Mouse (Mus musculus) v-Abl transformed pro-B cells (cell line): ENCODE data around the gene Nudt8.
"Not testable (repeated sequence)": the region's sequence is repeated elsewhere in the genome, so short reads cannot be mapped to it uniquely, and the experiment has no call there.

ENCODE experiments used
- in situ Hi-C, 2 experiments: fragments of 400-800 bp; cut with MboI; formaldehyde crosslinking; loops; one replicate each; pipeline ENCODE4 v1.15.1; 2025; ENCODE audit not compliant: unreplicated experiment in 2 of 2

Gene Nudt8

DNA sequence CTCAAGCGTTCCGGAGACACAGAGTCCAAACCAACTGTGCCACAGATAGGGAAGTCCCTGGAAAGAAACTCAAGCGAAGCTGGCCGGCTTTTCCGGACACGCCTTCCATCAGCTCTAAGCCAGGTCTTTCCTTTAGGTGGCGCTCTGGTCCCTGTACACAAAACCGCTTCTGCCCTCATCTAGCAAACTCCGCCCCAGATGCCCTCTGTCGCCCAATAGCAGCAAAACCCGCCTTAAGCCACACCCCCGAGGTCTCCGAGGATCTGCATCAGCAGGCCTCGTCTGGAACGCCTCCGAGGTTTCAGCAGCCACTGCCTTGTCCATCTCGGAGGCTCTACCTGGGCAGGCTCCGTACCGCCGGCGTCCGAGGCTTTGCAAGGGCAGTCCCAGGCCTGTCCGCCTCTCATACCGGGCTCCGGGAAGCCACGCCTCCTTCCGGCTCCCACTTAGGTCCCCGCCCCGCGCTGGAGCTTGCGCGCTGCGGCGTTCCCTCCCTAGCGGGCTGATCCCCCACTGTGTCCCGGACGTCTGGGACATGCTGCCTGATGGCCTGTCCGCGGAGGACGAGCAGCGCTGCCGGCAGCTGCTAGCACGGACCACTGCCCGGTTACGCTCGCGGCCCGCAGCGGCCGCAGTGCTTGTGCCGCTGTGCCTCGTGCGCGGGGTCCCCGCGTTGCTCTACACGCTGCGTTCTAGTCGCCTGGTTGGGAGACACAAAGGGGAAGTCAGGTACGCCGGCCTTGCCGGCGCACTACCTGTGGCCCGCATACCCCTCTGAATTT is at the start of gene Nudt8, which contains the start of gene Gm49405:
Nudt8 (plus strand) TSS at position 462 of the 782 bp plus-strand sequence.
Gm49405 (plus strand) TSS at position 508 of the 782 bp plus-strand sequence.
- in situ Hi-C loops, result loop anchor here in 1 of 2 experiments (5.0 kb wide), 1 partner anchor 42 kb away; no protein-coding TSS in a partner anchor

DNA sequence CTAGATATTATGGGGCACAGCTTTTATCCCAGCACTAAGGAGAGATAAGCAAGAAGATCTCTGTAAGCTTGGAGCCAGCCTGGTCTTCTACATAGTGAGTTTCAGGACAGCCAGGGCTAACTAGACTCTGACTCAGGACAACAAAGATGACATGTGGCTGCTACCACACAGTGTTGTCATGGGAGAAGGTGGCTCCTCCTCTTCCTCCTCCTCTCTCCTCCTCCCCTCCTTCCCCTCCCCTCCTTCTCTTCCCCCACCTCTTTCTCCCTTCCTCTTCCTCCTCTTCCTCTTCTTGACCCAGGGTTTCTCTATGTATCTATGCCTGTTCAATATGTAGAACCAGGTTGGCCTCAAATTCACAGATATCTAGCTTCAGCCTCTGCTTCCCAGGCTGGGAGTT is 48.9 kb upstream of the Nudt8 start:
- in situ Hi-C loops, result no loop called here

DNA sequence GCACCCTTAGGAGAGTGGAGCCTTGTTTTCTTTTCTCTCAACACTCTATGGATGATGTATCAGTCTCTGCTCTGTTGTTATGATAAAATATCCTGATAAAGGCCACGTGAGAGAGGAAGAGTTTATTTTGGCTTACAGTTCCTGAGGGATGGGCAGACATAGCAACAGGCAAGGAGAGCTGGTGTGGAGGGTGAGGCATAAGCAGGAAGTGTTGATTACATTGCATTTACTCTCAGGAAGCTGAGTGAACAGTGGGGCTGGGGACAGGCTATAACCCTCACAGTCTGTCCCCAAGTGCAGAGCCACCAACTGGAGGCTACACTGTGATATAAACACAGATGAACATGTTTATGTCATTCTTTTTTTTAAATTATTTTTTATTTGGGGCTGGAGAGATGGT is 48.3 kb upstream of the Nudt8 start:
- in situ Hi-C loops, result no loop called here

DNA sequence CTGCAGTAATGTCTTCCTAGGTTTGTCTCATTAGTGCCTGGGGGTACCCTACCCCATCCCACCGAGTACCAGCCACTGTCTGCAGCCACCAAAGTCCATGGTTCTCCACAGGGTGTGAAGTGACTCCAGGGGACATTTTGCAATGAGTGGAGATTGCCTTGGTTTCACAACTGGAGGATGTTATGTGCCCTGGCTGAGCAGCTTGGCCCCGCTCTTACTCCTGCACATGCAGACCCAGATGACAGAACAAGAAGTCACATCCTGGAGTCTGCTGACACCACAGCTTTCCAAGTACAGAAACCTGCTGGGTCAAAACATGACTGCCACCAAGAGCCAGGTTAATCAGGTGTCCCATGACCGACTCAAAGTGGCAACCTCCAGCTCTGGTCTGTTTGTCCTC is 45.3 kb upstream of the Nudt8 start:
- in situ Hi-C loops, result no loop called here

DNA sequence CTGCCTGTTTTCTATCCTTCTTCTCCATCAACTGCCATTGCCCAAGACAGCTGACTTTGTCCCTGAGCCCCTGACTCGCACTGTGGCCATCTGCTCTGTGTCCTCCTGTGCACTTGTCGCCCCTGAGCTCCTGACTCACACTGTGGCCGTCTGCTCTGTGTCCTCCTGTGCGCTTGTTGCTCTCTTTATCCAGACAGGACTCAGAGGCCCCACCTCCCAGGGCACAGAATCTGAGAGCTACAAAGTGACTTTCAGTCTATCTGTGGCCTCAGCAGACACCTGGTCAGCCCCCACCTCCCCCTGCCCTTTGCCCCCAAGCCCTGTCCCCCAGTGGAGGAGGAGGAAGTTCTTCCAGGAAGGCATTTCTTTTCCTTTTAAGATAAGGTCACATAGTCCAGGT is 44.6 kb upstream of the Nudt8 start:
- in situ Hi-C loops, result no loop called here

DNA sequence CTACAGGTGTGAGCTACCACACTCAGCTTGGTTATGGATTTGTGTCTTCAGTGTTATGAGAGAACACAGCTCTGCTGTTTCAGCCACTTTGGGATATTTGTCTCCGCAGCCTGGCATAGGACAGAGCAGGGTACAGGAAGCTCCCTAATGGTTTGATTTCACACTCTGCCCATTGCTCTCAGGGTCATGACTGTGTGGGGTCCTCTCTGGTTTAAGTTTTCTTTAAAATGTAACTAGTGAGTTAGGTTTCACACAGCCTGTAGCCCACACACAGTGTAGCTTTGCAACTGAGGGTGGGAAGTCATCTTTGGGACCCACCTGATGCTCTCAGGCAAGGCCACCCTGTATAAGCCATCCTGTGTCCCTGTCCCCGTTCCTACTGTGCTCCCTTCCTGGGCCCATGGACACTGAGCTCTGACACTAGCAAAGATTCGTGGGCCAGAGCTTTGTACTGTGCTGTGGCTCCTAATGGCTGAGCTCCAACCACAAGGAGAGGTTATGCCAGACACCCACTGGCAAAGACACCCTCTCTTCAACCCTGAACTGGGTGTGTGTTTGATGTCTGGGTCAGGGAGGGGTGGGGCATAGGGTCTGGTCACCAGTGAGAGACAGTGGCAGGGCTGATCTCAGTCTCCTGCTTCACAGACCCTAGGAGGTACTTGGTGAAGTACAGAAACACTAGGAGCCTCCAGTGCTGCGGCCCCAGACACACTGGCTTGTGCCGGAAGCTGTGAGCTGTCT is 42.9 kb upstream of the Nudt8 start:
- in situ Hi-C loops, result not testable (repeated sequence)

DNA sequence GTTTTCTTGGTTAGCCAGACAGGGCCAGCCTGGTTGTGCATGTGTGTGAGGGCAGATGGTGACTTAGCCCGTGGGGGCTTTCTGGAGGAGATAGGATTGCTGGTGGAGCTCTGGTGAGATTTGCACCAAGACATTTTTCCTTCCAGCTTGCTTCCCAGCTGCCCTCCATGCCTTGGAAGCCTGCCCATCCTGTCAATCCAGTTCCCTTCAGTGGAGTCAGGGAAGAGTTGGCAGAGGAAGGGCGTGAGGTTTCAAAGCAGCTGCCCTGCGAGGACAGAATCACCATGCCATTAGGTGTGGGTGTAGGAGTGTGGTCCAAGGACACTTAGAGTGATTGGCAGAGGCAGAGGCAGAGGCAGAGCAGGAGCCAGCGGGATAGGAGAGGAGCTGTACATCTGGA is 41.9 kb upstream of the Nudt8 start, which contains the start of gene Aldh3b3:
Aldh3b3 (plus strand) TSS at position 176 of the 400 bp plus-strand sequence.
- in situ Hi-C loops, result no loop called here

DNA sequence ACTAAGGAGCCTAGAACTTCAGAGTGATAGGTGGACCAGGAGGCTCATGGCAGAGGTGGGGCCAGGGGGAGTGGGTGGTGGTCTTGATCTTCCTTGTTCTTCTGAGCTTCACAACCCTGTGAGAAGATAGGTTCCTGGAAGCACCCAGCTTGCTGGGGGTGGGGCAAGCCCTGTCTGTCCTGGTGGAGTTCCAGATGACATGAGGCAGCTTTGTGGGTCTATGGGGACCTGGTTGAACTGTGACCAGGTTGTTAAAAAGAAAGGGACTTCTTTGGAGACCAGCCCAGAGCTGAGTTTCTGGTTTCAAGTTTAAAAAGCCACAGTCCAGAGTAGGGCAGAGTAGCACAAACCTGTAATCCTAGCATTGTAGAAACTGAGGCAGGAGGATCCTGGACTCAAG is 41.4 kb upstream of the Nudt8 start:
- in situ Hi-C loops, result no loop called here

DNA sequence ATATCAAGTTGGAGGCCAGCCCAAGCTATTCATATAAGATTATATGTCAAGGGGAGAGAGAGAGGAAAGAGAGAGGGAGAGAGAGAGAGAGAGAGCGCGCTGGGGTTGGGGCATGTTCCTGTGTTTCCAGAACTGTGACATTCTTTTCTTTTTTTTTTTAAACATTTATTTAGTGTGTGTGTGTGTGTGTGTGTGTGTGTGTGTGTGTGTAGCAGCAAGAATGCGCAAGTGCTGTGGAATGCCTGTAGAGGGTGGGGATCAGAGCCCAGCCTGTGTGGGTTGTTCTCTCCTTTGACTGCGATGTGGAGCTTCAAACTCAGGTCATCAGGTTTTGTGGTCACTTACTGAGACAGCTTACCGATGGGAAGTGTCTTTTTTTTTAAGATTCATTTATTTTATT is 40.2 kb upstream of the Nudt8 start:
- in situ Hi-C loops, result no loop called here

DNA sequence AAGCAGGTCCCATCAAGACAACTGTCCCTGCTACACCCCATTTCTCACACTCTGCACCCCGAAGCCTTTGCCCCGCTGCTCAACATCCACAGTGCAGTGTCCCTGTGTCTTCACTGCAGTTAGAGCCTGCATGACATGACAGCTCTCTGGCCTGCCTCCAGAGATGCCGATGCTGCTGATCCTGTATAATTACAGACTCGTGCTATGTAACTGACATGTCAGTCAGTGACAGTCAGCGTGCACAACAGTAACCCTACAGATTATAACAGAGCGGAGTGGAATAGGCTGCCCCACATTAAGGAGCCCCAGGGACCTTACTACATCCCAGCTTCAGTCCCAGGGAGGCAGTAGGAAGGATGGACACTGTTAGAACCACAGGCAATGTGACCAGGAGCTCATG is 38.6 kb upstream of the Nudt8 start:
- in situ Hi-C loops, result not testable (repeated sequence)

DNA sequence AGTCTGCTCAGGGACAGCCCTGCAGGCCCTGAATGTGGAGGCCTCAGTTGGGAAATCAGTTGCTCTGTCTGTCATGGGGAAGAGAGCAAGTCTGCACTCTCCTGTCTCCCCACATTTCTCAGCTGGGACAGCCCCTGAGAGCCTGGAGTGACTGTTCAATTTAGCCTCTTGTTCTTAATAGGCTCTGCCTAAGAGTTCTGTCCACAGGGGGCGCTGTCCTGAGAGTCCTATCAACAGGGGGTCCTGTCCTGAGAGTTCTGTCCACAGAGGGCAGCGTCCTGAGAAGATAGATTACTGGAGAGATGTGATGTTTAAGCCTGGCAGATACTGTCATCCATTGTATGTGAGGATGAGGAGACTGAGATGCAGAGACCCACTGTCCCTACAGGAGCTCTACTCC is 37.9 kb upstream of the Nudt8 start:
- in situ Hi-C loops, result no loop called here

DNA sequence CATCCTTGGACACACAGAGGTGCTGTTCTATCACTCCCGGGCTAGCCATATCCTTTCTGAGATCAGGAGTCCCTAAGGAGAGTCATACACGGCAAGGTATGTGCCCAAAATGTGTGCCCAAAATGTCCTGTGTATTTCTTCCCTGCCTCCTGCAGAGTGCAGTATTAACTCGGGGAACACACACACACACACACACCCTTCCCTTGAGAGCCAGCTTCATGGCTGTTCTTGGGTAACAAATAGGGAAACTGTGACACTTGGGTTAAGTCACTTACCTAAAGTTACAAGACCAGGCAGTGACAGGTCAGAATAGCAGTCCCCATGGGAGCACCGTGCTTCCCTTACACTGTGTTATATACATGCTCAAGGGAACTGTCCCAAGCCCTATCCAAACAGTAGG is 36.4 kb upstream of the Nudt8 start:
- in situ Hi-C loops, result no loop called here

DNA sequence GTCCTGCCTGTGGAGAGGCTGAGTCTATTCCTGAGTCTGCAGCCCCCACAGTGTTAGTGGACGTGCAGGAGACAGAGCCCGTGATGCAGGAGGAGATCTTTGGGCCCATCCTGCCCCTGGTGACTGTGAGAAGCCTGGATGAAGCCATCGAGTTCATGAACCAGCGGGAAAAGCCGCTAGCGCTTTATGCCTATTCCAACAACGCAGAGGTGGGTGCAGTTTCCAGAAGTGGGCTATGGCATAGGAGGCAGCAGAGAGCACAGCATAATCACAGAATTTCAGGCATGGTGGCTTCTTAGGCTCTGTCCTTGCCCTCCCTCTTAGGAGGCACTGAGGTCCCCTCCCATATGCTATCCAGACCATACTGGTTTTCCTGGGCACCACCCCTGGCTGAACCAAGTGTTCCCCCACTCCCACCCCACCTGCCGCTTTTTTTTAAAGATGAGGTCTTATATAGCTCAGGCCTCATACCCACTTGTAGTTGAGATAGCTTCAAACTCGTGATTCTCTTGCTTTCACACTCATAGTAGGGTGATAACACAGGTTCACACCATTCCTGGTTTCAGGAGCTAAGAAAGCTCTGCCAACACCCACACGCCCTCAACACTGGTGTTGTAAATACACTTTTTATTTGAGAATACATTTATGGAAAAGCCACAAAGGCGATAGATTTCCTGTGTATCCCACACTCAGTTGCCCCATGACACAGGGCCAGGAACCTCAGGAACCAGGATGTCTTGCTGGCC is 33.9 kb upstream of the Nudt8 start:
- in situ Hi-C loops, result no loop called here

DNA sequence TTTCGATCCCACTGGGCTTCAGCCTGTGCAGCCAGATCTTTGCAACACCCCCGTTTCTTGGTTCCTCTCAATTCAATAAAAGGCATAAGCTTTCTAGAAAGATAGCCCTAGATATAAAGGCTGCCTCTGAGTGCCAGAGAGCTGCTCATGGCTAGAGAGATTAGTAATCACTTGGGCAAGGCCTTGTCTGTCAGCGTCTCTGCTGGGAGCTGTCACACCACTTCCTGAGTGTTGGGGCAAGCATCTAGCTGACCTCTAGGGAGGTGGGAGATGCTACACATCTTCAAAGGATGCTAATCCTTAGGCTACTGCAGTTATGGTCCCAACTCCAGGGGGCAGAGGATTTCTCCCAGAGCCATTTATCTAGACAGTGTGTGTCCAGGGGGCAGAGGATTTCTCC is 33.1 kb upstream of the Nudt8 start:
- in situ Hi-C loops, result no loop called here

DNA sequence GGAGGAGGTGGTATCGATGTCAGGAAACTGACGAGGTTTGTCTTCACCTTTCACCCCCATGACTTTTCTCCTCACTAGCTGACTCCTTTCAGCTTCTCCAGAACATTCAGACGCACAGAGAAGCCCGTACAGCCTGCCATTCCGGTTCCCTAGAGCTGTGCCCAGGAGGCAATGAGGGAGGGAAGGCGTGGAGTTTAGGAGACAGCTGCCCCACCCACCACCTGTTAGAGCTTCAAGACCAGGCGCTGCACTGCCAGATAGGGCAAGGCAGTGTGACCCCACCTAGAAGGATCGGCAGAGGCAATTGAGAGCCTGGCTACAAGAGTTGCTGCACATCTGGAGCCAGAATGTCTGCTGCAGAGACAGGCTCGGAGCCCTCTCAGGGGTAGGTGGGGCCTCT is 28.2 kb upstream of the Nudt8 start, which contains the start of gene Aldh3b2:
Aldh3b2 (plus strand) TSS at position 100 of the 400 bp plus-strand sequence.
- in situ Hi-C loops, result no loop called here

DNA sequence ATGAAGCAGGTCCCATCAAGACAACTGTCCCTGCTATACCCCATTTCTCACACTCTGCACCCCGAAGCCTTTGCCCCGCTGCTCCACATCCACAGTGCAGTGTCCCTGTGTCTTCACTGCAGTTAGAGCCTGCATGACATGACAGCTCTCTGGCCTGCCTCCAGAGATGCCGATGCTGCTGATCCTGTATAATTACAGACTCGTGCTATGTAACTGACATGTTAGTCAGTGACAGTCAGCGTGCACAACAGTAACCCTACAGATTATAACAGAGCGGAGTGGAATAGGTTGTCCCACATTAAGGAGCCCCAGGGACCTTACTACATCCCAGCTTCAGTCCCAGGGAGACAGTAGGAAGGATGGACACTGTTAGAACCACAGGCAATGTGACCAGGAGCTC is 25.8 kb upstream of the Nudt8 start:
- in situ Hi-C loops, result not testable (repeated sequence)

DNA sequence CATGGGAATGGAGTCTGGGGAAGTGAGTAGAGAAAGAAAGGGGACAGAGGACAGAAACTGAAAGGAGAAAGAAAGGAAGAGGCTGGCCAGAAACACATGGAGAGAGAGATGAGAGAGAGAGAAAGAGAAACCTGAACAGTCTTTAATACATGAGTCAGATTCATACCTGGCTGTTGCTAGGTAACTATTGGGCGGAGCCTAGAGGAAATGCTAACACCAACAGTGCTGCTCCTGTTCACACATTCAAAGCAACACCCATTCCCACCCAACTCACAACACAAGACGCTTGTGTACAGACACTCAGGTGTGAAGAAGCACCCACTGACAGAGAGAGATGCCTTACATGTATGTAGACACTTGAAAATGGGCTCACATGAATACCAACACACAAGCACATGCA is 24.5 kb upstream of the Nudt8 start:
- in situ Hi-C loops, result no loop called here

DNA sequence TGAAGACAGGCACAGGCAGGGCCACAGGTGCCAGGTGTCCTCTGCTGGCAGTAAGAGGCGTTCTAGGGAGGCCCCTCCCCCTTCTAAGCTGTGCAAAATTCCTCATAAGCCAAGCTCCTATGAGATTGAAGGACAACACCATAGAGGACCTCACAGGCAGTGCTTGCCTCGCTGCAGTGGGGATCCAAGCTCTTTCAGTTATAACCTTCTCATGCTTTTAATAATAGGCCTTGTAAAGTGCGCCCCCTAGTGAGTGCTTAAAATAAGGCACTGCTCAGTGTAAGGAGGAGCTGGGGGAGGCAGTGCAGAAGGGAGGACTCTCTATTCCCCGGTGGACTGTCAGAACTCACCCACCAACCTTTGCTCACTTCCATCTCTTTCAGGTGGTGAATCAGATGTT is 20.1 kb upstream of the Nudt8 start:
- in situ Hi-C loops, result loop anchor here (5.0 kb wide), 2 partner anchors 93 to 188 kb away; no protein-coding TSS in a partner anchor

DNA sequence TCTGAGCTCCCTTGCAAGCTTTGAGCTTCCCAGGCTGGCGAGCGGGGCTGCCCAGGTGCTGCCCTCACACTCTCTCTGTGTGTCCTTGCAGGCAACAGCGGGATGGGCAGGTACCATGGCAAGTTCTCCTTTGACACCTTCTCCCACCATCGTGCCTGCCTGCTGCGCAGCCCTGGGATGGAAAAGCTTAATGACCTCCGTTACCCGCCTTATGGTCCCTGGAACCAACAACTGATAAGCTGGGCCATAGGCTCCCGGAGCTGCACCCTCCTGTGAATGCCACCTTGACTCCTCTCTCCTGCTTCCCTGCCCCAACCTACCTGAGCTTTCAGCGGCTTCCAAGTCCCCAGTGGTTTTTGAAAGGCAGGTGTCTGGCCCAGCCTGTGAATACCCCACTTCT is 19.5 kb upstream of the Nudt8 start:
- in situ Hi-C loops, result loop anchor here (5.0 kb wide), 2 partner anchors 94 to 189 kb away; no protein-coding TSS in a partner anchor

DNA sequence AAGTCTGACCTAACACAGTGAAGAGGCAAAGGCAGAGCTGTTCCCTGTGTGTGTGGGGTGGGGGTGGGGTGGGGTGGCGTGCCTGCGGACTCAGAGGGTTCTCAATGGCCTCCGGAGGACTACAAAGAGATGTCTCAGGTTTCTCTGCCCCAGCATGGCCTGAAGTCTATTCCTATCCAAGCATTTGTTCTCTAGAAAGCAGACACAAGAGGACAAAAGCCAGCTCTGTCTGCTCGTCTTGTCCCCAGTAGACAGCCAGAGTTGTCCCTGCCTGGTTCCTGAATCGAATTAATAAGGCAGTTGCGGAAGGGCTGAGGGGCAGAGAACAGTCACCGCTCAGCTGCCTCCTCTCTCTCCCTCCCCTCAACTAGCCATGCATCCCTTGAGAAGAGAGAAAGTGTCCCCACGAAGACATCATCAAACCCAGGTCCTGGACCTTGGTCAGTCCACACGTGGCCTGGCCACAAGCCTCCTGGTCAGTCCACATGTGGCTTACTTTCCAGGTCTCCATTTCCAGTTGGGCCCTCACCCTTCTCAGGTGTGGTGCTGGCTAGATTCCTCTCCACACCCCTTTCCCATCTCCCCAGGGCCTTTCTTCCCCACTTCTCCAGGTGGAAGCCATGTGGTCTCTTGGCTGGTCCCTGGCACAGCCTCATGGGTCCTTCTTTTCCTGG is 16.7 kb upstream of the Nudt8 start:
- in situ Hi-C loops, result loop anchor here (5.0 kb wide), 2 partner anchors 96 to 191 kb away; no protein-coding TSS in a partner anchor
